Mouse (Mus musculus) lung, postnatal 0 days (tissue): ENCODE measurements around the gene Cd47. TPM values are rescaled to one million over a fixed set of nuclear protein-coding genes. Genes with fewer than 3 reads are reported as not detected.
A peak's percentile ranks its signal among the peaks of the same experiment; 100 is the strongest.

Experiments
- ATAC-seq: fragments of 200-750 bp; cut with Nextera tagmentation; 2 replicates; pipeline ENCODE4 v1.8.0; 2017; ENCODE audit warnings: moderate library complexity
- DNase-seq: peaks from one replicate; pipeline ENCODE4 v3.0.0-alpha.2; 2016; ENCODE audit warnings: low spot score
- H3K27ac ChIP-seq: fragments of 300-500 bp; sonication (generic); 2 replicates; pipeline ENCODE4 v1.5.1; 2014; ENCODE audit warnings: antibody characterized with exemption, mild to moderate bottlenecking, low read length, mixed read lengths
- H3K27me3 ChIP-seq: fragments of 300-500 bp; sonication (generic); replicated peaks from 2 replicates; pipeline ENCODE4 v1.6.1; 2014; ENCODE audit warnings: low read length, mixed read lengths; ENCODE audit not compliant: insufficient read depth
- H3K36me3 ChIP-seq: fragments of 300-500 bp; sonication (generic); 2 replicates; pipeline ENCODE4 v1.6.1; 2014; ENCODE audit warnings: low read length, mixed read lengths; ENCODE audit not compliant: insufficient read depth
- H3K4me1 ChIP-seq: fragments of 300-500 bp; sonication (generic); 2 replicates; pipeline ENCODE4 v1.6.1; 2014; ENCODE audit warnings: antibody characterized with exemption, low read depth, low read length, mixed read lengths; ENCODE audit not compliant: insufficient read depth
- H3K4me2 ChIP-seq: fragments of 300-500 bp; sonication (generic); replicated peaks from 2 replicates; pipeline ENCODE4 v1.6.1; 2014; ENCODE audit warnings: low read depth, mild to moderate bottlenecking, low read length, moderate library complexity, mixed read lengths
- H3K4me3 ChIP-seq: fragments of 300-500 bp; sonication (generic); 2 replicates; pipeline ENCODE4 v1.5.1; 2014; ENCODE audit warnings: low read depth, low read length
- H3K9ac ChIP-seq: fragments of 300-500 bp; sonication (generic); replicated peaks from 2 replicates; pipeline ENCODE4 v1.6.1; 2014; ENCODE audit warnings: low read depth, mild to moderate bottlenecking
- H3K9me3 ChIP-seq: fragments of 300-500 bp; sonication (generic); 2 replicates; pipeline ENCODE4 v1.6.1; 2016; ENCODE audit warnings: low read length, mixed read lengths
- CTCF ChIP-seq: IDR thresholded peaks from 2 replicates; pipeline ENCODE4 v1.5.1; 2016; ENCODE audit warnings: antibody characterized with exemption, mild to moderate bottlenecking
- EP300 ChIP-seq: IDR thresholded peaks from 2 replicates; pipeline ENCODE4 v1.6.1; 2016; ENCODE audit warnings: antibody characterized with exemption, mild to moderate bottlenecking, control low read depth
- WGBS: fragments of 180-500 bp; shearing (Covaris S2); extraction: QIAGEN DNeasy Blood & Tissue Kit; methylation state at CpG from one replicate; pipeline ENCODE4 v1.1.7; 2014; 5-methylcytosine and 5-hydroxymethylcytosine counted together
- polyA plus RNA-seq: library from polyadenylated mRNA; unstranded; fragments of >200 nt; fragmentation: Nextera tagmentation; extraction: Ambion mirVana; gene quantifications from 2 replicates; pipeline ENCODE4 v1.2.1, GENCODE M21; 2015

Gene Cd47
- polyA plus RNA-seq, 1 experiment from 2014 or later = 219 TPM

- Histone ChIP-seq H3K4me1 (no peaks in the 10 kb centered on the region), H3K4me3 (no peak overlapping the region), H3K9me3 (no peaks in the 10 kb centered on the region), H3K27ac (no peak overlapping the region), H3K4me2 (no peak overlapping the region), H3K27me3 (no peaks in the 10 kb centered on the region), H3K36me3 (0 out of 2 replicates have a peak, but pooled peaks cover 4% of the 10 kb centered on the region), H3K9ac (no peak overlapping the region)
- DNase-seq (peak; percentile 35), ATAC-seq (peak; percentile 55)
- WGBS = 37% methylated on average over 9 of the region's 9 CpGs
- TF ChIP-seq CTCF = no peak
- no peak for TF ChIP-seq EP300
Measured at GRCm38 (mm10) chr16:49887811-49888564, 87.7 kb downstream of the Cd47 start.

DNA sequence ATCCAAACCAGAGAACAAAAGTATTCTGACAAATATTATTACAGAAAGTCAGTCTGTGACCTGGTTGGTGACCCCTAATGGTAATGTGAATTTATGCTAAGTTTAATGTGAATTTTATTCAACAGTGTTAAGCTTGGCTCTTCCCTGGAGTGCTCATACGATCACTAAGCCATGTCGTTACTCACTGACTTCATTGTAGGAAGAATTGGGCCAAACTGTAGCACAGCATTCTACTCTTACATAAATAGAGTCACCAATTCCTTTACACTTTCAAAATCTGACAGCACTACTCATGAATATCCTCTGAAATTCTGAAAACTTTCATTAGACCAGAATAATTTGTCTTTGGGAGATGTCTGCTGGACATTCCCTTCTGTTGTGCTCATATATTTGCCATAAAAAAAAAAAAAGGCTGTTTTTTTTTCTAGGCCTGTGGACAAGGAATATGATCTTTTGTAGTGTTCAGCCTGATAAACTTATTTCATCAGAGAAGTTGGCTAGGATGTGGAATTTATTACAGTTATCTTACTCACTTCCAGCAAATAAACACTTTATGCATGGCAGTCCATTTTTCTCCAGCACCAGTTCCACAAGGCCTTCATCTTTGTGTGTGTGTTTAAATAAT lies 88.8 kb downstream of the Cd47 start:
- H3K27ac ChIP-seq = no peak overlapping the region
- 45% methylated on average over 2 of the region's 2 CpGs for WGBS
- DNase-seq (peak; percentile 45), ATAC-seq (0 out of 2 replicates have a peak, but pooled peaks have one; percentile 19)
- no peaks in the 10 kb centered on the region for H3K4me1 ChIP-seq
- no peak overlapping the region for H3K4me3 ChIP-seq
- H3K36me3 ChIP-seq = 0 out of 2 replicates have a peak, but pooled peaks cover 4% of the 10 kb centered on the region
- no peaks in the 10 kb centered on the region for H3K9me3 ChIP-seq
- H3K4me2 ChIP-seq = no peak overlapping the region
- H3K27me3 ChIP-seq = no peaks in the 10 kb centered on the region
- TF ChIP-seq EP300 (peak; percentile 59), CTCF (no peak)
- no peak overlapping the region for H3K9ac ChIP-seq

DNA sequence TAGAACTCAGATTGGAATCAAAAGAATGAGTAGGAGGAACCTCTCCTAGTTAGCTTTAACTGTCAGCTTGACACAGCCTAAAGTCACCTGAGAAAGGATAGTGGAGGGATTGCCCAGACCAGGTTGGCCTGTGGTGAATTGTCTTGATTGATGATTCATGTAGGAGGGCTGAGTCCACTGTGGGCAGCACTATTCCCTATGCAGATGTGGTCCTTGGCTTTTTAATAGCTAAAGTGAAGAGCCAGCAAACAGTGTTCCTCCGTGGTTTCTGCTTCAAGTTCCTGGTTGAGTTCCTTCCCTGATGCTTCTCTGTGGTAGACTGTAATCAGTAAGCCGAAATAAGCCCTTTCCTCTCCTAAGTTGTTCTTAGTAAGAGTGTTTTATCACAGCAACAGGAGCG lies 91.9 kb downstream of the Cd47 start:
- DNase-seq (no peak), ATAC-seq (no peak)
- H3K36me3 ChIP-seq = 0 out of 2 replicates have a peak, but pooled peaks cover 8% of the 10 kb centered on the region
- no peak overlapping the region for H3K4me3 ChIP-seq
- H3K4me2 ChIP-seq = no peak overlapping the region
- no peaks in the 10 kb centered on the region for H3K9me3 ChIP-seq
- no peak for TF ChIP-seq CTCF
- TF ChIP-seq EP300 = no peak
- no peak overlapping the region for H3K27ac ChIP-seq
- H3K4me1 ChIP-seq = no peaks in the 10 kb centered on the region
- H3K9ac ChIP-seq = no peak overlapping the region
- WGBS = 96% methylated on average over 3 of the region's 3 CpGs
- H3K27me3 ChIP-seq = no peaks in the 10 kb centered on the region

DNA sequence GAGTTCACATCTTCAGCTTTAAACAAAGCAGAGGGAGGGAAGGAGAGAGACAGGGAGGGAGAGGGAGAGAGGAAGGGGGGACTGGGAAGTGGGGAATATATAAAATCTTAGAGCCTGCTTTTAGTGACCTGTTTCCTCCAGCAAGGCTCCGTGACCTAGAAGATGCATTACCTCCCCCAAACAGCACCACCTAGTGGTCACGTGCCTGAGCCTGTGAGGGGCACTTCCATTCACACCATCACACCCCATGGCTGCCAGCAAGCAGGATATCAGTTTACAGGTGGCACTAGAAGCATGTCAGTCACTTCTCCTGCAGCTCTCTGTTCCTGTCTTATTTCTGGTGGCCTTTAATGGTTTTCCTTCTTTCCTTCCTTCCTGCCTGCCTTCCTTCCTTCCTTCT lies 92.6 kb downstream of the Cd47 start:
- DNase-seq (peak; percentile 25), ATAC-seq (no peak)
- no peak overlapping the region for H3K4me2 ChIP-seq
- H3K9ac ChIP-seq = no peak overlapping the region
- no peaks in the 10 kb centered on the region for H3K27me3 ChIP-seq
- H3K4me3 ChIP-seq = no peak overlapping the region
- WGBS = 75% methylated on average over 2 of the region's 2 CpGs
- no peaks in the 10 kb centered on the region for H3K4me1 ChIP-seq
- H3K27ac ChIP-seq = no peak overlapping the region
- no peak for TF ChIP-seq EP300
- TF ChIP-seq CTCF = peak; percentile 62
- H3K9me3 ChIP-seq = no peaks in the 10 kb centered on the region
- 0 out of 2 replicates have a peak, but pooled peaks cover 8% of the 10 kb centered on the region for H3K36me3 ChIP-seq

DNA sequence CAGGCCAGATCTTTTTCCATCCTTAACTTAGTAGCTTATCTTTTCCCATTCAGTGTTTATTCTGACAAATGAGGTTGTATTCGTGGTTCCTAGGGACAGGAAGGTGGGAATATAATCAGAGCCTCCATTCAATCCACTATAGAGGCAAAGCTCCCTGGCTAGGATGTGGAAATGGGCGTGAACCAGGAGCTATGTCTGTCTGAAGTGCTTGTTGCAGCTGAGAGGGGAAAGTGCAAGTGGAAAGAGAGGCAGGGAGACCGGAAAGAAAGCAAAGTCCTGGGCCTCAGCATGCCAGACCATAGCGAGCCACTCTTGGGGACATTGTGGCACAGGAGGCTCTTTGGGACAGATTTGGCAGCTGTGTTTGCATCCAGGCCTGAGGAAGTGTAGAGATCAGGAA lies 94.3 kb downstream of the Cd47 start:
- DNase-seq (peak; percentile 50), ATAC-seq (peak; percentile 41; the same call in 1 of the 2 replicates)
- Histone ChIP-seq H3K36me3 (peaks cover 8% of the 10 kb centered on the region; the same call in 1 of the 2 replicates), H3K27ac (no peak overlapping the region), H3K4me3 (no peak overlapping the region), H3K27me3 (no peaks in the 10 kb centered on the region), H3K4me2 (no peak overlapping the region), H3K9ac (no peak overlapping the region), H3K9me3 (no peaks in the 10 kb centered on the region), H3K4me1 (no peaks in the 10 kb centered on the region)
- TF ChIP-seq EP300 (no peak), CTCF (no peak)
- WGBS = 40% methylated on average over 4 of the region's 4 CpGs

- H3K27me3 ChIP-seq = no peaks in the 10 kb centered on the region
- no peak overlapping the region for H3K4me2 ChIP-seq
- no peak for ATAC-seq
- H3K9me3 ChIP-seq = no peaks in the 10 kb centered on the region
- no peak overlapping the region for H3K9ac ChIP-seq
- H3K36me3 ChIP-seq = peaks cover 8% of the 10 kb centered on the region; the same call in 1 of the 2 replicates
- 68% methylated on average over 8 of the region's 8 CpGs for WGBS
- H3K27ac ChIP-seq = no peak overlapping the region
- no peaks in the 10 kb centered on the region for H3K4me1 ChIP-seq
- DNase-seq = no peak
- H3K4me3 ChIP-seq = no peak overlapping the region
- TF ChIP-seq CTCF = no peak
- no peak for TF ChIP-seq EP300
Measured at GRCm38 (mm10) chr16:49896132-49896531, 95.8 kb downstream of the Cd47 start.
